Mouse (Mus musculus) CD4-positive, CD25-positive, alpha-beta regulatory T cell, adult 4 months (primary cell): ENCODE results near the gene Tmem59. TPM values are rescaled to one million over a fixed set of nuclear protein-coding genes. Genes with fewer than 3 reads are reported as not detected.
A peak's percentile ranks its signal among the peaks of the same experiment; 100 is the strongest.

Experiments used
- ATAC-seq: one replicate; pipeline ENCODE4 v1.8.0; 2017
- polyA plus RNA-seq, 2 experiments: library from polyadenylated mRNA; unstranded; fragments of 100-300 nt; shearing (Covaris generic); gene quantifications; one replicate each; pipeline ENCODE4 v1.2.1; 2017

The Tmem59 gene
- polyA plus RNA-seq, 2 experiments from 2014 or later: 439 to 478 TPM

DNA sequence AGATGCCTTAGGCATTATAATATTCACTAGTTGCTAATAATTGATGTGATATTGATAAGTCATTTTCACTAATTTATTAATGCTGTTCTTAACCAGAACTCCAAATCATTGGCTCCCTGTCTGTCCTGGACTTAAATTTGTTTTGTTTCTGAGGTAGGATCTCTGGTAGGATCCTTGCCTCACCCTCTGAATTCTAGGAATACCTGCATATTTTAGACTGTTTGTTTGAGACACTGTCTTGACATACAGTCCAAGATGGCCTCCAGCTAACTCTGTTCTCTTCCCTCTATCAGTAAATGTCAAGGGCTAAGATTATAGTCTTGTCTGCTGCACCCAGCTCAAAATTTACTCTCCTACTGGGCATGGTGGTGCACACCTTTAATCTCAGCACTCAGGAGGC lies 2.5 kb downstream of the Tmem59 start:
- ATAC-seq: no peak

DNA sequence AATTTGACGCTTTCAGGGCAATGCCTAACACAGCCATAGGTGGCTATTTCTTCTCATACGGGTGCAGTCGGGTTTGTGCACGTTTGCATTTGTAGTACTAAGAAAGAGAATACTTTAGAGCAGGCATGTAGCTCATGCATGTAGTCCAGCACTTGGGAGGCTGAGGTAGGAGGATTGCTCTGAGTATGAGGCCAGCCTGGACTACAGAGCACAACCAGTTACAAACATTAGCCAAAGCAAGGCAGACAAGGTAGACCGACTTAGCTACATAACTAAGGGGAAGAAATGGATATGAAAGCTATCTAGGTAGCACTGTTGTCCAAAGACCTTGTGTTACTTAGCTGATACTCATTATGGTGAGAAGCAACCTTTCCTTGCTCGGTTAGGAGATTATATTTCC lies 3.7 kb downstream of the Tmem59 start:
- ATAC-seq: no peak

DNA sequence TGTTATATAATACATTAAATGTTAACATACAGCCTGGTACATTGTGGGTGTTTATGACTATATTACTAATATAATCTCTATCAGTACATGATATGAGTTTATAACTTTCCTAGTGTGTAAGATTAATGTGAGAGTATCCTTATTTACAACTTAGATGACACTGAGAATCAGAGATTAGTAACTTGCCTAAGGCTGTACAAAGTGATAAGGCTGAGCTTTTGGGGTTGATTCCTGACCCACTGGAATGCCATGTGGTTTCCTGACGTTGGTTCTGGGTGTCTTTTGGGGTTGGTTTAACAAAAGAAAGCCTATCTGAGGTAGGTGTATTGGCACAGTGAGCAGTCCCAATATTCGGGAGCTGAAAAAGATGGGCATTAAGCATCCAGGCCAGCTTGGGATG lies 4.6 kb downstream of the Tmem59 start:
- no peak for ATAC-seq

DNA sequence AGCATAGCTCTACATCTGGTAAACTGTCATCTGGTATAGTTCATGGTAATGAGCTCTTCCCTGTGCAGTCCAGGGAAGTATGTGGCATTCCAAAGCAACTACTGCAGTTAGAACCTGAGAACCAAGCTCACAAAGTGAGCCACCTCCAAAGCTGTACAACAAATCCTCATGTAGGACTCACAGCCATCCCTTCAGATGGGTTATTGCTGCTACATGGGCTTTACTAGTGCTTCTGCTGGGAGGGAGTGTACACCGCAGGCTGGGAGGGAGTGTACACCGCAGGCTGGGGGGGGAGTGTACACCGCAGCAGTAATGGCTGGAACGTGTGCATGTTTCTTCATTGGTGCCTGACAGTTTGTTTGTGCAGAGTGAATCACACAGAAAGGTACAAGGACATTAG lies 5.0 kb downstream of the Tmem59 start:
- no peak for ATAC-seq

DNA sequence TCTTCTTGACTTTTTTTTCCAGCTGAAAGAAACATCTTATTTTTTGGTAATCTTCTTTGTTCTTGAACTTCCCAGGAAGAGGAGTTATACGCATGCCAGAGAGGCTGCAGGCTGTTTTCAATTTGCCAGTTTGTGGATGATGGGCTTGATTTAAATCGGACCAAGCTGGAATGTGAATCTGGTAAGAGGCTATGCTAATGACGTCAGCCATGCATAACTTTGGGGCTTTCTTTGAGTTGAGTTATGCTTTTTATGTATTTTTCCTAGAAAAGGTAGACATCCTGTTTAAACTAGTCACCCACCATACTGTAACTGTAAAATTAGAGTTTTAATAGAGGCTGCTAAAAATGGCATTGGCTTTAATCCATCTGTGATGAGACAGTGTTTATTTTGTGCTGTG lies 7.5 kb downstream of the Tmem59 start:
- no peak for ATAC-seq

DNA sequence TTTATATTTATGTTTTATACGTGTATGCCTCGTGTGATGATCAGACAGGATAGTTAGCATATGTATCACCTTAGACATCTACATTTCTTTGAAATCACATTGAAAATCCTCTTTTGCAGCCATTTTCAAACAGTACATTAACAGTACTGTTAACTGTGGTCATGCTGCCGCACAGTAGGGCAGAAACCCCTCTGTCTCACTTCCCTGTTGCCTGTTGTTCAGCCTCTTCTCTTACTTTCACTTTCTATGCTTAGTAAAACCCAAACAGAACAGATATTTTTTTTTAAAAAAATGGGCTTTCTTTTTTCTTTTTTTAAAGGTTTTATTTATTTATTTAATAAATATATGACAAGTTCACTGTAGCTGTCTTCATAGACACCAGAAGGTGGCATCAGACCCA lies 15.6 kb downstream of the Tmem59 start:
- ATAC-seq: peak; percentile 29

DNA sequence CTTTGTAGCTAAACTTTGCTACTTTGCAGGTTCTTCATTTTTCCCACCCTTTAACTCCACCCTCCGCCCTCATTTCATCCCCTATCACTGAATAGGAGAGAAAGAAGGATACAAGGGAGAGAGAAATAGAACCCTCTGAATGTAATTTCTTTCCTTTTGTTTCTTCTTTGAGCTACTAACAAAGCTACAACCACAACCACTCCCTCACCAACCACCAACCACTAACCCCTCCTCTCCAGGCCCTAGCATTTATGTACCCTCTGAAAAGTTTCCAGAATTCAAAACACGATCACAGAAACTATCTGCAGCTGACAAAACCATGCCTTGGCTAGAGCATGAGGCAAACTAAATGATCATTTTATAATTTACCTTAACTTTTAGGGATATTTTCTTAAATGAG lies 18.3 kb downstream of the Tmem59 start:
- ATAC-seq: no peak

DNA sequence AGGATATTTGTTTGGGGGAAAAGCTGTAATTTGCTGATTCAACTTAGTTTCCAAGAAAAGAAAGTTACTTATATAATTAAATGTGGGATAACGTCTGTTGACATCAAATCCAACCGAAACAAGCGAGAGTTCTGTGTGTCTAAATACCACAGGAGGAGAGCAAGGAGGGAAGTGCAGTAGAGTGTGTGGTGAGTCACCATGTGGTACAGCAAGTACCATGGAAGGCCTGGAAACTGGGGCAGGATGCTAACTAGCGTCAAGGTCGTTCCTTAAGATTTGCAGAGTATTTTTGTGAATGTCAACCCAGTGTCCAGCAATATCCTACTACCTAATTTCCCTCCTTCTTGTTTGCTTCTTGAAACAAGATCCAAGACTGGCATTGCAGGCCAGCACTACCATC lies 19.9 kb downstream of the Tmem59 start:
- ATAC-seq: no peak

DNA sequence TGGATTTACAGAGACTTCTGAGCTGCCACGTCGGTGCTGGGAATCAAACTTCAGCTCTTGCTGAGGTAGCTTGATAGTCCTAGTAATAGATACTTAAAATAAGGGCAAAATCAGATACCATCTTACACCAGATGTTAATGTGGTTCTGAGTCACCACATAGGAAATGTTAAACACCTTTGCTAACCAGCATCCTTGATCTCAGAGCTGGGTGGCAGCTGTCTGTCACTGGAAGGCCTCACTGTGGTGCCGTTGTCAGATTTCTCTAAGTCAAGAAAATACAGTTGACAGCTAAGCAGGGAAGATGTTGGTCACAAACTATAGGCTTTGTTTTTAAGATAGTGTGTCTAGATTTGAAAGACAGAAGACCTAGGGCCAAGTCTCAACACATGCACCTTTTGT lies 23.6 kb downstream of the Tmem59 start:
- peak; percentile 68 for ATAC-seq

DNA sequence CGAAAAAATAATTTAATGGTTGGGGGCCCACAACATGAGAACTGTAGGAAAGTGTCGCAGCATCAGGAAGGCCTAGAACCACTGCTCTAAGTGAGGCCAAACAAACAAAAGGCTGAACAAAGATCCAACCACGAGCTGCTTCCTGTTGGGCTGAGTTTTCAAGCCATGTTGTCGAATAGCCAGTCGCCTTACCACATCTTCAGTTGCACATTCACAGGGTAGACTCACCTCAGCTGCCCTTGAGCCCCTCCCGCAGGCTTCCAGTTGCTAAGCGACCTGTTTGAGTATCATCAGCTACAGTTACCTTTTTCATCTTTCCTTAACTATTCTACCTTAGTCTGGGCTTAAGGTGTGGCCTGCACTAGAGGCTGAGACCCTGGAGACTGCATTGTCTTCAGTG lies 24.8 kb downstream of the Tmem59 start:
- ATAC-seq: no peak

DNA sequence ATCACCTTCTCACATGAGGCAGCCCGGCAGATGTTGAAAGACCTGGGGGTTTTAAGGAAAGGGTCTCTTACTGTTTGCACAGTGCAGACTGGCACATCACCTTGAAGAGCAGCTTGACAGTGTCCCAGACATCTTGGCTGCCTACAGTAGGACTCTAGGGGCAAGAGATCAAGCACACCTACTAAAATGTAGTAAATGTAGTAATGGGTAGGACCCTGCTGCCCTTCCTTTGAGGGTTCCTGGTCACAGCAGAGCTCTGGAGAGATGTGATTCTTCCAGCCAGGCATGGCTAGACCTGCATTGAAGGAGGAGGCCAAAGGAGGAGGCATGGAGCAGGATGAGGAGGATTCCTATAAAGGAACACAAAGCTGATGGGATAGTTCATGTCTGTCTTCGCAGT lies 28.8 kb downstream of the Tmem59 start:
- no peak for ATAC-seq

DNA sequence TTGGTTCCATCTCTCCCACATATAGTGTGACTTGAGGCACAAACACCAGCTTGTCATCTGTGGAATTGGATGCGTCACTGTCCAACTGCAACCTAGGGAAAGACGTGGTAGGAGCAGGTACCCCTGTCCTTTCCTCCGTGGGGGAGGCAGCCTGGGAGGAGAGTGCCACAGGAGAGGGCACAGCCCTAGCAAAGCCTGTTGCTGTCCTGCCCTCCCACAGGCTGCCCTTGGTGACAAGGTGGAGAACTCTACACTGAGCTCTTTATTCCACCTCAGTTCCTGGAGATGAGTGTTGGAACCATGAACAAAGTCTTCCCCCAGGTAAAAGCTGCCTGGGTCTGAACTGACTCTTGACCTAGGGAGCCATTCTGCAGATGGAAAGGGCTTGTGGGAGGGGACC lies 30.7 kb downstream of the Tmem59 start, which contains the start of gene Ldlrad1:
Gene Ldlrad1, plus strand, starts transcription at position 301 of the 400 bp plus-strand sequence.
- no peak for ATAC-seq

DNA sequence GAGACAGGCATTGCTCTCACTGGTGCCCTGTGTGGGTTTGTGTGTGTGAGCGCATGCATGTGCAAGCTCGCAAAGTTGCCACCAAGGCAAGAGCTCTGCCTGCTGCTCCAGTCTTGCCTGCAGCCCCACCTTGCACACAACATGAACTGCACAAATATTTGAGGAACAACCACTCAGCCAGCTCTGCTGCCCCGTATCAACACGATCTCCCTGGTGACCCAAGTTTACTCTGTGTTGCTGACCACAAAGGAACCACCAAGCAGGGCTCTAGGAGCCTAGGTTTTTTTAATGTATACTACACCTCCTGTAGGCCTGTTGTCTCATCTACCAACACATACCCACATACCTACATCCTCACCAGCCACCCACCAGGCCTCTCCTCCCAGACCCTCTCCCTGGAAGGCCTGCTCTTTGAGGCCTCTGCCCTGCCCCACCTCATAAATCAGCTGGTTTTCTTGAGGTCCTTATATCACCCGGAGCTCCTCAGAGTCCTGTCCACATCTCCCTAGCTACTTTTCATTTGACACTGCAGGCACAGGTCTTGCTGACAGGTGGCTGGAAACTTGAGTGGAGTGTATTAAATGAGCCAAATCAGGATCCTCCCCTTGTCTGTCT lies 32.4 kb downstream of the Tmem59 start:
- ATAC-seq: no peak

DNA sequence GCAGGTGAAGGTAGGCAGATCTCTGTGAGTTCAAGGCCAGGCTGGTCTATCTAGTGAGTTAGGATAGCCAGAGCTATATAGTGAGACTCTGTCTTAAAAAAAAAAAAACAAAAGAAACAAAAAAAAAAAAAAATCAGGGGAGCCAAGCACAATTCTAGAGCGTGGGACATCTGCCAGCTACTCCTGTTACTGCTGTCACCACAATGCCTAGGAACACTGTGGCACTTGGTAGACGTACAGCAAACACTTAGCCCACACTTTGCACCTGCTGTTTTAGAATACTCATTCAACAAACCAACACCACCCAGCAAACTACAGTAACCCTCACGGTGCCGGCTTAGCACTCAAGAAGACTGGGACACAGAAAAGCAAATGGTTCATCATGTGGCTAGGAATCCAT lies 33.3 kb downstream of the Tmem59 start:
- no peak for ATAC-seq

DNA sequence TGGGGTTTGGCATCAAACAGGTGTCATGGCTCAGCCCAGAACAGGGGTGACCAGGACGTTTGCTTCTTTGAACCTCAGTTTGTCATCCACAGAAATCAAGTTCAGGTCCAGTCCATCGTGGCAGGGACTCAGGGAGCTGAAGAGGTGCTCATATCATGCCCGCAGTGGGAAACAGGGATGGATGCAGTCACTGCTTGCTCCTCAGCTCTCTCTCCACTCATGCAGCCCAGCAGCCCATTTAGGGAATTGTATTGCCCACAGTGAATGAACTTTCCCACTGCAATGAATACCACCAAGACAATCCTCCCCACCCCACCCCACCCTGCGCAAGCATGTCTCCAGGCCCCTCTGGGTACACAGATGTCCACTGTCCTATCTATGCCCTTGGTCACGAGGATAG lies 33.7 kb downstream of the Tmem59 start:
- no peak for ATAC-seq

DNA sequence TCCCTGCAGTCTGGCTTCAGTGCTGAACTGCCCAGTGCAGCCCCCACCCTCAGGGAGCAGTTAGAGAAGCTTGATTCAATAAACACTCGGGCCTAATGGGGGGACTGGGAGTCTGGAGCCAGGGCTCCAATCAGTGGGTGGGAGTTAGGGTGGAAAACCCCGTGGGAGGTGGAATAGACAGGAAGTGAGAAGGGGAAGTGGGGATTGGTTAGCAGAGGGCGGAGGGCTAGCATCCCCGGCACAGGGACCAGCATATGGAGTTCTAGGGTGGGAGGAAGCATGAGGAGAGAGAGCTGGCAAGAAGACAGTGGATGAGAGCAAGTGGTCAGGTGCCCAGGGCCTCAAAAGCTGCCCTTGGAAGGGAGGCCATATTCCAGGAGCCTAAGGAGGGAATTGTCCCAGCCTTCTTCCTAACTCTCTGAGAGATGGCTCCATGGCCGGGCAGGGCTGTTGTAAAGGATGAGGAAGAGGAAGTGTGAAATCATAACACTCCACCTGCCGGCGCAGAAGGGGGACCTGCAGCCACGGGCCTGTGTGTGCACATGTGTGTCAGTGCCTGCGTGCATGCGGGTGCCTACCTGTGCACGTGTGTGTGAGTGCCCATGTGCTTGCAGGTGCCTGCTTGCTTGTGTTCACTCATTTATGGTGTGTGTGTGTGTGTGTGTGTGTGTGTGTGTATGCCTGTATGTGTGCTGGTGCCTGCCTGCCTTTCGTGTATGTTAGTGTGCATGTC lies 35.2 kb downstream of the Tmem59 start:
- no peak for ATAC-seq

DNA sequence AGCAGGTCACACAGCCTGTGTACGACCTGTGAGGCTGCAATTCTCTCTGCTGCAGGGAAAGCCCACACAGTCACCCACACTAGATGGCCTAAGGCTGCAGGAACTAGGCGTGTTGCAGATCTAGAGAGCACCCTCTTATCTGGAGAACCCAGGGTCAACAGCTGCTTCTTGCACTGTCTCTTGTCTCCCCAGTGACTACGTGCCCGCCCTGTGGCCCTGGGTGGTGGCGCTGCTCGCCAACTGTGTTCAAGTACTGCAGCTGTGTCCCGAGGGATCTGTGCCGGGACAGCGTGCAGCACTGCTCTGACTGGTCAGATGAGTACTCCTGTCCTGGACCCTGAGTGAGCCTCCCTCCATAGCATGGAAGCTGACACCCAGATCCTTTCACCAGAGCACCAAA lies 39.4 kb downstream of the Tmem59 start:
- ATAC-seq: no peak

DNA sequence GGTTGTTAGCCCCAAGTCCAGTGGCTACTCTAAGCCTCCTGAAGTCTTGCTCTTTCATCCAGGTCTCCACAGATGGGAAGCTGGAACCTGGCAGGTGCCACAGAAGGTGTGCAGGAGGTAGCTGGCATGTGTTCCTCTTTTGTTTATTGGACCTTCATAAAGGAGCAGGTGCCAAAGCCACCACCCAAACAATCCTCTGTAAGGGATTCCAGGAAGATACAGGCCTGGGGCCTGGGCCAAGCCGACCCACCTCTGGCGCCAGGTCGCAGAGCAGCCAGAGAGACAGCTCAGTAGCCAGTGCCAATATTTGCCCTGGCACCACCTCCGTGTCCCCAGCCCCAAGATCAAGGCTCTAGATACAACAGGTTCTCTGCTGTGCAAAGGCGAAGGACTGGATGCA lies 43.3 kb downstream of the Tmem59 start:
- ATAC-seq: no peak

DNA sequence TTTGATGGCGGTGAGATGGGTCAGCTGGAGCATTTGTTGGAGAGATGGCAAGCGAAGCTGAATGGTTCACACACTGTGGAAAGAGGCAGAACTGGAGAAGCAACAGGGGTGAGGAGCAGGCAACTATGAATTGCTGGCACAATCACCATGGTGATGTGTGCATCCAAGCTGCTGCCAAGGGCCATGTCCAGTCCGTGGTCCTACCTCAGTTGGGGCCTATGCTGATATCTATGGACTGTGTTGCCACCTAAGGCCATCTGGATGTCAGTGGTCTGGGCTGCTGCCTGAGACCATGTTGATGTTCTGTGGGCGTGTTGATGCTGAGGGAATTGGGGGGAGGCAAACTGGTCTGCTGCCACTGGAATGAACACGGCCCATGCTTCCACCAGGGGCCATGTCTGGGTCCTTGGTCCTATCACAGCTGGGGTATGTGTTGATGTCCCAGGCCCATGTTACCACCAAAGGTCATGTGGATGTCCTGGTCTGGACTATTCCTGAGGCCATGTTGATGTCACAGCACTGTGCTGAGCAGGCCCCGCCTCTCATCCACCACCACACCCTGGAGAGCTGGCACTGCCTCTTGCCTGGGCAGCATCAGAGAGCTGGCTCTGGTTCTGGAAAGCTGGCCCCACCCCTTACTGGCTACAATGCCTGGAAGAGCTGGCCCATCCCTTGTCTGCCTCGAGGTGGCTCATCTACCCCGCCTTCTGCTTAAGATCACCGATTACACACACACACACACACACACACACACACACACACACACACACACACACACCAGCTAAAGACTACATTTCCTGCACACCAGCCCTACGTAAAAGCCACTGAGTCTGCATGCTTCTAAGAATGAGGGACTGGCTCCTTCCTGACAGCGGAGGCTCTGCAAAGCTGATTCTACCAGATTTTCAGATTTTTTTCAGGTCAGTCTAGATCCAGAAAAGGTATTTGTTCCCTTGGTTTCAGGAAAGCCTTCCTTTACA lies 45.3 kb downstream of the Tmem59 start:
- peak; percentile 75 for ATAC-seq

DNA sequence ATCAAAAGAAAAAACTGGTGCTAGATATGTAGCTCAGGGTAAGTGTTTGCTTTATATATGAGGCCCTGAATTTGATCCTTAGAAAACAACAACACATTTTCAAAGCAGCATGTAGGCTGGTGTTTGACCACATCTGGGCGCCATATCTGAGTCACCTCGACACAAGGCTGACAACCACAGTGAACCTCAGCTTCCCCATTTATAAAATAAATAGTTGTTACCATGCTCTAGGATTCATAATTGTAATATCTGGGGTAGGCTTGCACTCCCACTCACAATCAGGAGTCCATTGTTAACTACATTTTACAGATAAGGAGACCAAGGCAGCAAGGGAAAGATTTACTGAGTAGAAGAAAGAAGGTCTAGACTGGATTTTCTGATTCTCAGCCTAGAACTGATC lies 48.1 kb downstream of the Tmem59 start:
- no peak for ATAC-seq

DNA sequence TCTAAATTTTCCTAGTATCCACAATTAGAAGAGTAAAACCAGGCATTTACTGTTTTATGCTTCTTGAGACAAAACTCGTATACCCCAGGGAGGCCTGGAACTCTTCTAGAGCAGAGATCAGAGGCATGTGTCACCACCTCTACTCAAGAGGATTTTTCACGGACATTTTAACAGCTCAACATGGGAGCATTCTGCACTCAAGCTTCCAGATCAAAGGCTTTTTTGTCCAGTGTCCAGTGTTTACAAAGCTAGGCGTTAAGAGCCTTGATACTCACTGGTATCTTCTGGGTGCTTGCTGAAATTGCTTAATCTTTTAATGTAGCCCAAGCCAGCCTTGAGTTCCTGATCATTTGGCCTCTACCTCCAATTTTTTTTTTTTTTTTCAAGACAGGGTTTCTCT lies 54.0 kb downstream of the Tmem59 start:
- no peak for ATAC-seq

DNA sequence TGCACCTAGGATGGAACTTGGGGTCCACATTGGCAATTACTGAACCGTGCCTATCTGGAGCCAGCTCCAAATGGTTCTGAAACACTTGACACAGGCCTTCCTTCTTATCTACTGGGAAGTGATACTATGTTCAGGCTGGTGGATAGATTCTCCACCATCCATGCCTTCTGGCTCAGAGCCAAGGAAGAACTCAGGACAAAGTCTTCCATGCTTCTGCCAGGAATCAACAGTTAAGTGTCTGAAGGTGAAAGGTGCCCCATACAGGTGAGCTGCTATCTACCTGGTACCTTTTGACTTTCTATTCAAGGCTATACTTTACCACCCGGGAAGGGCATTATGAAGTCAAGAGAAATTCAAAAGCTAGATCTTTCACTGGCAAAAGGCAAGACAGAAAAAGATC lies 60.1 kb downstream of the Tmem59 start:
- no peak for ATAC-seq

DNA sequence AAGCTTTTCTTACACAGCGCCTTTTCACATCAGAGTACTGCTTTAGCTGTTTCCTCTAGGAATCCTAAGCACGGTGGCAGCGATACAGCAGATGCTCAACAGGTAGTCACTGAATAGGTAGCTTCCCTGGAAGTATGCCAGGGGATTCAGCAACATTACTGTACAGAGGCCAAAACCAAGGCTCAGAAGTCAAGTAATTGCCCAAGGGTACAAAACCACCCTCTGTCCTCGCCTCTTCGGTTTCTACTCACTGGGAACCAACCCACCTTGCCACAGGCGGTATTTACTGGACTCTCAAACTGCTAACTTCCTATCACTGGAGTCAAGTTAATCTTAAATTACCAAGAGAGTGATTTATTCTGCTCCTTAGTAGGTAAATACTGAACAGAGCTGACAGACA lies 62.0 kb downstream of the Tmem59 start:
- no peak for ATAC-seq
